Mouse (Mus musculus) megakaryocyte, embryonic 14.5 days (primary cell): ENCODE data around the gene Faxc.

Experiments
- FLI1 ChIP-seq: IDR thresholded peaks from 2 replicates; pipeline ENCODE4 v1.6.1; 2012; ENCODE audit warnings: low read length, inconsistent platforms, mixed read lengths
- GATA1 ChIP-seq: IDR thresholded peaks from 3 replicates; pipeline ENCODE4 v1.6.1; 2012; ENCODE audit warnings: mixed read lengths, low read length, inconsistent platforms, borderline replicate concordance

DNA sequence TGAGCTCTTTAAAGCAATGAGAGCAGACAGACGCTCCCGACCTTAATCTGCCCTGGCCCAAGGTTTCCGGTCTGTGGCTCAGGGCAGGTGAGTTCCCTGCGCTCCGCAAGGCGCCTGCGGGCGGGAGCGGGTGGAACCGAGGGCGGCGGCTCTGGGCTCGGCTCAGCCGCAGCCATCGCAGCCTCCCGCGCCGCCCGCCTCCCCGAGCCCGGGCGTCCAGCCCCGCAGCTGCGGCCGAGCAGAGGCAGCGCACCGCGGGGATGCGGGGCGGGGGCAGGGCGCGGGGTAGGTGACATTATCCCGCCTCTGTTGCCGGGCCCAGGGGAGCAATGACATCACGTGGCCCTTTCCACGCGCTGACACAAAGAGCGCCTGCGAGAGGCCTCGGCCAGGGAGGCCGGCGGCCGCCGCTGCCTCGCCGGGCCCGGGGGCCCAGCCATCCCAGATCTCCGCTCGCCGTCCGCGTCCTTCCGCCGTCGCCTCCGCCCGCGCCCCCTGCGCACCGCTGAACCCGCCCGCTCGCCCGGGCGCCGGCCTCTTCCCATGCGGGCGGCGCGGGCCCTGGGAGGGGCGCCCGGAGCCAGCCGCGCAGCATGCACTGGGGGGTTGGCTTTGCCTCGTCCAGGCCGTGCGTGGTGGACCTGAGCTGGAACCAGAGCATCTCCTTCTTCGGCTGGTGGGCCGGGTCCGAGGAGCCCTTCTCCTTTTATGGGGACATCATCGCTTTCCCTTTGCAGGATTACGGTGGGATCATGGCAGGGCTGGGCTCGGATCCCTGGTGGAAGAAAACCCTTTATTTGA, at the start of gene Faxc:
- TF ChIP-seq GATA1 (no peak), FLI1 (no peak)
